Mouse (Mus musculus) midbrain, embryonic 10.5 days (tissue): ENCODE measurements around the gene Cct2. TPM values are rescaled to one million over a fixed set of nuclear protein-coding genes. Genes with fewer than 3 reads are reported as not detected.
"Not testable (repeated sequence)": the region's sequence is repeated elsewhere in the genome, so short reads cannot be mapped to it uniquely, and the experiment has no call there.

Source experiments
- DNase-seq: peaks from one replicate; pipeline ENCODE4 v3.0.0-alpha.2; 2017; ENCODE audit warnings: low spot score
- H3K27ac ChIP-seq: fragments of 300-500 bp; sonication (generic); replicated peaks from 2 replicates; pipeline ENCODE4 v1.5.1; 2016; ENCODE audit warnings: mild to moderate bottlenecking
- H3K27me3 ChIP-seq: fragments of 300-500 bp; sonication (generic); 2 replicates; pipeline ENCODE4 v1.6.1; 2016; ENCODE audit warnings: low read depth, mild to moderate bottlenecking; ENCODE audit not compliant: poor library complexity, severe bottlenecking
- H3K36me3 ChIP-seq: fragments of 300-500 bp; sonication (generic); 2 replicates; pipeline ENCODE4 v1.6.1; 2016; ENCODE audit warnings: mild to moderate bottlenecking, moderate library complexity
- H3K4me1 ChIP-seq: fragments of 300-500 bp; sonication (generic); 2 replicates; pipeline ENCODE4 v1.6.1; 2016
- H3K4me3 ChIP-seq: fragments of 300-500 bp; sonication (generic); 2 replicates; pipeline ENCODE4 v1.5.1; 2016; ENCODE audit warnings: mild to moderate bottlenecking, moderate library complexity
- H3K9me3 ChIP-seq: fragments of 300-500 bp; sonication (generic); replicated peaks from 2 replicates; pipeline ENCODE4 v1.6.1; 2016; ENCODE audit warnings: mild to moderate bottlenecking
- WGBS: fragments of 180-500 bp; shearing (Covaris S2); methylation state at CpG from one replicate; pipeline ENCODE4 v1.1.7; 2016; 5-methylcytosine and 5-hydroxymethylcytosine counted together
- polyA plus RNA-seq: library from polyadenylated mRNA; unstranded; fragments of >200 nt; fragmentation: Nextera tagmentation; extraction: Ambion mirVana; gene quantifications from 2 replicates; pipeline ENCODE4 v1.2.1, GENCODE M21; 2016

The Cct2 gene
- polyA plus RNA-seq, 1 experiment from 2014 or later, result 327 TPM

- H3K9me3 ChIP-seq, result no peaks in the 10 kb centered on the region
- H3K27me3 ChIP-seq, result peaks cover 3% of the 10 kb centered on the region; the same call in 1 of the 2 replicates
- H3K36me3 ChIP-seq, result peaks cover 23% of the 10 kb centered on the region
- H3K4me1 ChIP-seq, result peaks cover 29% of the 10 kb centered on the region
- no peak for DNase-seq
- 53% methylated on average over 40 of the region's 40 CpGs for WGBS
- H3K4me3 ChIP-seq, result peak within 1 kb of the TSS; percentile 14
- H3K27ac ChIP-seq, result peak within 1 kb of the TSS; percentile 14; the same call in 1 of the 2 replicates
Measured at GRCm38 (mm10) chr10:117045175-117046056, 18.2 kb downstream of the Cct2 start, which contains the start of gene Lrrc10. TSS of gene Lrrc10 (plus strand) at chr10:117045341.

GRCm38 (mm10) chr10:117043497-117044166, 20.0 kb downstream of the Cct2 start:
- WGBS, result 56% methylated on average over 16 of the region's 16 CpGs
- not testable (repeated sequence) for H3K4me3 ChIP-seq

DNA sequence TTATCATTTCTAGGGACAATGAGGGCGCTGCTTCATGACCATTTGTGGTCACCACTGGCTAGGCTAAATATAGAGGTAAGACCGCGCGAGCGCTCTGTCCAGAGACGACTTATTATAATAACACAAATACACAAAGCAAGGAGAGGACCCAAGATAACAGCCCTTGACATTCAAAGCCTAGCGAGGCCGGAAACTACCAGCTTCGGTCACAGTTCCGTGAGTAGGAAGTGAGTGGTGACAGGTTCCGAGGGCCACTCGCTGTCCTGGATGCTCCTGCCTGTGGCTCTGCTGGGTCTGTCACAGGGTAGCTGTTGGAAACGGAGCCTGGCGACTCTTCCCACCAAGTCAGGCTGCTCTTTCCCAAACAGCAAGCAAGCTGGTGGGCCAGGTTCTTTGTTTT, 21.3 kb downstream of the Cct2 start:
- no peaks in the 10 kb centered on the region for H3K36me3 ChIP-seq
- no peak overlapping the region for H3K27ac ChIP-seq
- H3K4me3 ChIP-seq, result no peak overlapping the region
- peaks cover 3% of the 10 kb centered on the region; the same call in 1 of the 2 replicates for H3K27me3 ChIP-seq
- H3K9me3 ChIP-seq, result no peaks in the 10 kb centered on the region
- 89% methylated on average over 14 of the region's 14 CpGs for WGBS
- H3K4me1 ChIP-seq, result peaks cover 29% of the 10 kb centered on the region
- DNase-seq, result no peak

More at GRCm38 (mm10) chr10:117043497-117044166, 20.0 kb downstream of the Cct2 start:
- not testable (repeated sequence) for H3K27ac ChIP-seq, DNase-seq, H3K27me3 ChIP-seq, H3K9me3 ChIP-seq, H3K36me3 ChIP-seq
- peaks cover 29% of the 10 kb centered on the region for H3K4me1 ChIP-seq

DNA sequence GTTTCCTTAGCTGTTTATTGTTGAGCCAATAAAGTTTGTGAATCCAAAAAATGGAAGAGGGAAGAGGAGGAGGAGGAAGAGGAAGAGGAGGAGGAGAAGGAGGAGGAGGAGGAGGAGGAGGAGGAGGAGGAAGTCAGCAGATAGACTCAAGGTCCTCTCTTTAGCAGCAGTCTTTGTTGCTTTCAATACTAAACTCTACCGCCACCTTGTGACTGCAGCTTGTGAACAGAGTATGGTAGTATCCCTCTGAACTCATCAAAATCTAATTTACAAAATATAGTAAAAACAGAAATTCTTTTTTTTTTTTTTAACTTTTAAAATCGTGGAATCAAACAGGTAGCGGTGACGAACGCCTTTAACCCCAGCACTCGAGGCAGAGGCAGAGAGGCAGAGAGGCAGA, 23.3 kb downstream of the Cct2 start:
- peaks cover 15% of the 10 kb centered on the region for H3K4me1 ChIP-seq
- H3K27ac ChIP-seq, result no peak overlapping the region
- H3K4me3 ChIP-seq, result no peak overlapping the region
- peaks cover under 1% of the 10 kb centered on the region; the same call in 1 of the 2 replicates for H3K27me3 ChIP-seq
- DNase-seq, result no peak
- H3K9me3 ChIP-seq, result no peaks in the 10 kb centered on the region
- H3K36me3 ChIP-seq, result no peaks in the 10 kb centered on the region
- whole genome bisulfite sequencing, result 79% methylated on average over 6 of the region's 6 CpGs

DNA sequence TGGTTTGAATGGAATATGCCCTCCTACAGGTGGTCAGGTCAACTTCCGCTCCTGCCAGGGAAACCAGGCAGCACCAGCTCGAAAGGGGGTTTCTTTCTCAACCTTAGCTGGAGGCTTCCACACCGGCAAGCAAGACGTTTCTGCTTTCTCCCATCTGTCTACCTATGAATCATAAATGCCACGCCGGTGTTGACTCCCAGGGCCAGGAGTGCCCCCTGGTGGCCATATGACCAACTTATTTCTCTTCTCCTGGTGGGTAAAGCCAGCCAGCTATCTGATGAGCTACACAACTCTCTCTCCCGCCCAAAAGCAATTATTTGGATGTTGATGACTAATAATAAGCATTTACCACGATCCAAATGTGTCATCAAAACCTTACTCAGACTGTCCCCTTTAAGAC, 29.8 kb downstream of the Cct2 start:
- 37% methylated on average over 8 of the region's 8 CpGs for WGBS
- H3K27ac ChIP-seq, result no peak overlapping the region
- no peaks in the 10 kb centered on the region for H3K27me3 ChIP-seq
- no peaks in the 10 kb centered on the region for H3K36me3 ChIP-seq
- DNase-seq, result peak; percentile 77
- H3K4me3 ChIP-seq, result no peak overlapping the region
- H3K4me1 ChIP-seq, result peaks cover 6% of the 10 kb centered on the region
- no peaks in the 10 kb centered on the region for H3K9me3 ChIP-seq

DNA sequence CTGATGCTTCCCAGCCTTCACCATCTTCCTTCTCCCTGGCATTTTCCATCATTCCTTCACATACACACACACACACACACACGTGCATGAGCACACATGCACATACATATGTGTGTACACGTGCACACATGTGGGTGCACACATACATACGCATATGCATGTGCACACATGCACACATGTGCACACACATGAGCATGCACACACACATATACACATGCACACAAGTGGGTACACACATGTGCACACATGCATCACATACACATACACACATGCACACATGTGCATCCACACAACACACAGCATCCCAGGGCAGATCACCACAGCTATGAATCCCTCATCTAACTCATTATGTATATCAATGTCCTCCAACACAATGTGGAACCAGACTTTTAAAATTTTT, 32.5 kb downstream of the Cct2 start:
- 0 out of 2 replicates have a peak, but pooled peaks cover under 1% of the 10 kb centered on the region for H3K27me3 ChIP-seq
- no peak overlapping the region for H3K27ac ChIP-seq
- no peak for DNase-seq
- no peaks in the 10 kb centered on the region for H3K9me3 ChIP-seq
- H3K4me1 ChIP-seq, result peaks cover 11% of the 10 kb centered on the region
- H3K4me3 ChIP-seq, result no peak overlapping the region
- no peaks in the 10 kb centered on the region for H3K36me3 ChIP-seq
- WGBS, result 86% methylated on average over 3 of the region's 3 CpGs

DNA sequence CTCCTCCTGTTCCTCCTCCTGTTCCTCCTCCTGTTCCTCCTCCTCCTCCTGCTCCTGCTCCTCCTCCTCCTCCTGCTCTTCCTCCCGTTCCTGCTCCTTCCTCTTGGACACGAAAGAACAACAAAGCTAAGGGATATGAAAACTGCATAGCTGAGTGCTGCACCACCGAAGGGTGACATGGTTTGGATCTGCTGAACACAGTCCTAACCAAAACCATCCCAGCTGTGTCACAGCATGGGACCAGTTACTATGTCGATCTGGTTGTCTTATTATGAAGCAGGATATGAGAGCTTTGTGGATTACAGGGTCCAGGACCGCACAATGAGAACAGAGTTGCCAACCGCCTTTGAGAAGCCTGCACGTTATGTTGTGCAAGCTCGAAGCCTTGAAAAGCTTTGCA, 37.4 kb downstream of the Cct2 start:
- no peaks in the 10 kb centered on the region for H3K36me3 ChIP-seq
- no peak overlapping the region for H3K27ac ChIP-seq
- WGBS, result 82% methylated on average over 8 of the region's 8 CpGs
- H3K9me3 ChIP-seq, result no peaks in the 10 kb centered on the region
- peaks cover 19% of the 10 kb centered on the region for H3K4me1 ChIP-seq
- H3K4me3 ChIP-seq, result no peak overlapping the region
- DNase-seq, result no peak
- peaks cover 35% of the 10 kb centered on the region for H3K27me3 ChIP-seq

DNA sequence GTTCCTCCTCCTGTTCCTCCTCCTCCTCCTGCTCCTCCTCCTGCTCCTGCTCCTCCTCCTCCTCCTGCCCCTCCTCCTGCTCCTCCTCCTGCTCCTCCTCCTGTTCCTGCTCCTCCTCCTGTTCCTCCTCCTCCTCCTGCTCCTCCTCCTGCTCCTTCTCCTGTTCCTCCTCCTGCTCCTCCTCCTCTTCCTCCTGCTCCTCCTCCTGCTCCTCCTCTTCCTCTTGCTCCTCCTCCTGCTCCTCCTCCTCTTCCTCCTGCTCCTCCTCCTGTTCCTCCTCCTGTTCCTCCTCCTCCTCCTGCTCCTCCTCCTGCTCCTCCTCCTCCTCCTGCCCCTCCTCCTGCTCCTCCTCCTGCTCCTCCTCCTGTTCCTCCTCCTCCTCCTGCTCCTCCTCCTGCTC, 37.8 kb downstream of the Cct2 start:
- peaks cover 35% of the 10 kb centered on the region for H3K27me3 ChIP-seq
- H3K9me3 ChIP-seq, result not testable (repeated sequence)

DNA sequence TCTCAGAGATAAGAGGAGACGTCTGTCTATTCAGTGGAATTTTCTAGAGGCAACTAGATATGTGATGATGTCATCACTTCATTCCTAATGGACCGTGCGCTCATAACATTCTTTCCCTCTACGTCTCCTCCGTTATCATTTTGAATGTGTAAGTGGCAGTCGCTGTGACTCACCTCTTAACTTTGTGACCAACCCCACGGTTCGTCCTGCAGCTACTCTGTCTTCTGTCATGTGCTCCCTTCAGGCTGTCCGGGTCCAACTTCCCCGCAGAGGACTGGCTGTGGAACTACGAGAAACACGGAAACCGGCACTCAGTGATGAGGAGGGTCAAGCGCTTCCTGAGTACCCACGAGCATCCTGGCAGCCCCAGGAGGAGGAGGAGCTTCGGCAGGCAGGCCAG, 39.9 kb downstream of the Cct2 start:
- H3K4me3 ChIP-seq, result peak overlapping the region; percentile 9; the same call in 1 of the 2 replicates
- H3K27ac ChIP-seq, result no peak overlapping the region
- no peaks in the 10 kb centered on the region for H3K9me3 ChIP-seq
- H3K27me3 ChIP-seq, result peaks cover 38% of the 10 kb centered on the region
- no peak for DNase-seq
- peaks cover 31% of the 10 kb centered on the region for H3K4me1 ChIP-seq
- WGBS, result 71% methylated on average over 16 of the region's 16 CpGs
- no peaks in the 10 kb centered on the region for H3K36me3 ChIP-seq

More for the DNA sequence above, 37.8 kb downstream of the Cct2 start:
- DNase-seq, H3K27ac ChIP-seq, H3K4me3 ChIP-seq, H3K36me3 ChIP-seq: not testable (repeated sequence)
- peaks cover 23% of the 10 kb centered on the region for H3K4me1 ChIP-seq

DNA sequence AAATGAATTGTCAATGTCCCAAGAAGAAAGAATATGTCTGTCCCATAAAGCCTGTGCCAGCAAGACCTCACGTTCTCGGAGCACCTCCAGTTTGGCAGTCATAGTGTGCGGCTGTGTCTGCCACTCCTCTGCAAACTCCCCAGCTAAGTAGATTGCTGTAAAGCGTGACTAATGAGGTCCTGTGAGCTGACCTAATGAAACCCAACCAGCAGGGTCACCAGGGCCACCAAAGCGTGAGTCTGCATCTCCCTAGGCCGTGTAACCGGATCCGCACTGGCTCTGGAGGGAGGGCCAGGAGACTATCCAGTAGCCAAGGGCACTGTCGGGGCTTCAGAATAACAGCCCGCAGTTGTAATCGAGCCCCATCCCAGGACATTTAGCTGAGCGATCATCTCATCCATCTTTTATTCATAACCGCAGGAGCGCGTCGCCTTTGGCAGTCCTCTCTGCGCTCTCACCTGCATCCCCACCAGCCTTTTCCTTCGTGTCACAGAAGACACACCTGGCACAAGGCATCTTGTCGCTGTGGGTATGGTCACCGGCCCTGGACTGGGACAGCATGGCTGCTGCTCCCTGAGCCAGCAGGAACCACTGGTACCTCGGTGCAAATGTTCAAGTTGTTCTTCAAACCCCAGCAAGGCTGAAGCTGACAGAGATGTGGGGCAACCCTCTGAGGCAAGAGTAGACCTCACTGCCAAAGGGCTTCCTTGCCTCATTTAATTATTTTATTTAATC, 42.4 kb downstream of the Cct2 start:
- peaks cover 38% of the 10 kb centered on the region for H3K27me3 ChIP-seq
- WGBS, result 23% methylated on average over 21 of the region's 21 CpGs
- DNase-seq, result peak; percentile 61
- H3K36me3 ChIP-seq, result no peaks in the 10 kb centered on the region
- H3K4me3 ChIP-seq, result no peak overlapping the region
- peaks cover 37% of the 10 kb centered on the region for H3K4me1 ChIP-seq
- no peaks in the 10 kb centered on the region for H3K9me3 ChIP-seq
- no peak overlapping the region for H3K27ac ChIP-seq

DNA sequence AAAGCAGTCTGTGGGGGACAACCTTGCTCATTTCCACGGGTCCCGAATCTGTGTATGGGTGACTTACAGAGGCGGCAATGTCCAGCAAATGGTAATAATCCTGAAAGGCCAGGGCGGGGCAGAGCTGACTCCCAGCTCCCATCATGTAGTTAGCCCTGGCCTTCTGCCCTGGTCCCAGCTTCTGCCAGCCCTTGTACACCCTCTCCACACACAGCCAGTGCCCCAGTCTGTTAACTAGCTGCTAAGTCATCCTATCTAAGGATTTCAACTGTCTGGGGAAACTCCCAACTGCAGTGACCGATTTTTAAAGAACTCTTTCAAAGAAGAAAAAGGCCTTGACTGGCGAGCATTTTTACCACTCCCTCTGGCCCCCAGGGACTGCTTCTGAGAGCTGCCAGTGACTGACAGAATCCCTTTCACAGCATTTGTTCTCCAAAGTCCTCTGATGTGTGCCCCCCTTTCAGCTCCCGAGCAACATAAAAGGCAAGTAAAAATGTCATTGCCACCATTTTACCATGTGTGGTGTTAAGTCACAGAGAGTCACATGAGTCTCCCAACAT, 45.3 kb downstream of the Cct2 start:
- peaks cover 12% of the 10 kb centered on the region; the same call in 1 of the 2 replicates for H3K27me3 ChIP-seq
- H3K4me3 ChIP-seq, result no peak overlapping the region
- 59% methylated on average over 7 of the region's 7 CpGs for WGBS
- peak overlapping the region; percentile 72 for H3K27ac ChIP-seq
- no peak for DNase-seq
- peaks cover 39% of the 10 kb centered on the region for H3K4me1 ChIP-seq
- H3K36me3 ChIP-seq, result no peaks in the 10 kb centered on the region
- no peaks in the 10 kb centered on the region for H3K9me3 ChIP-seq

GRCm38 (mm10) chr10:117014565-117014964, 49.0 kb downstream of the Cct2 start:
- Histone ChIP-seq H3K4me1 (peaks cover 30% of the 10 kb centered on the region), H3K9me3 (no peaks in the 10 kb centered on the region), H3K27me3 (no peaks in the 10 kb centered on the region), H3K4me3 (no peak overlapping the region), H3K27ac (no peak overlapping the region), H3K36me3 (no peaks in the 10 kb centered on the region)
- WGBS, result 95% methylated on average over 5 of the region's 5 CpGs
- no peak for DNase-seq
